Mouse (Mus musculus): ENCODE measurements at regions not wholly inside any gene's neighbourhood (a gene's known extent, or its start where the extent isn't known, plus 50 kb on each side); places are given as distances from the start of the nearest gene placed in this dataset.
"Not testable (repeated sequence)": the region's sequence is repeated elsewhere in the genome, so short reads cannot be mapped to it uniquely, and the experiment has no call there.

DNA sequence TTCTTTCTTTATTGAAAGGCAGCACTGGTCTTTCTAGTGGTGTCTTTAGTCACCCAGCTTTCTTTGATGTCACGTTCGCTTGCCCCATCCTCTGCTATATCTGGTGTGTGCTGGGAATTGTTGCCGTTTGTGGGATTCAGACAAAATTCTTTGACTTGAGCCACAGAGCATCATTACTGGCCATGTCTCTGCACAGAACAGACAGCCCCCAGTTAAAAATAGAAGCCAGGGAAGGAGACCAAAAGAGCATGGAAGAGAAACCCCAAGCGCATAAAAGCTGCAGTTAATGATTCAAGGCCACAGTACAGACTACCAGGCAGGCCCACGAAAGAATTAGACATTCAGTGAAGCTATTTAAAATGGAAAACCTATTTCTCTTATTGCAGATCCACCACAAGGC is 133.7 kb upstream of the Mad2l1 start:
- Histone ChIP-seq H3K9ac (replicated peaks; ENCODE audit: low read length) (no peak overlapping the region), H3K4me3 (ENCODE audit: low read length) (no peak overlapping the region), H3K27ac (ENCODE audit: low read length) (0 out of 2 replicates have a peak overlapping the region, but pooled peaks have one; percentile 34), H3K36me3 (ENCODE audit: insufficient read depth, low read length) (no peaks in the 10 kb centered on the region), H3K4me1 (ENCODE audit: insufficient read depth, low read length) (no peaks in the 10 kb centered on the region), H3K27me3 (ENCODE audit: insufficient read depth, low read length) (no peaks in the 10 kb centered on the region), H3K4me2 (replicated peaks; ENCODE audit: low read depth, low read length) (no peak overlapping the region; the same call in 1 of the 2 replicates), H3K9me3 (ENCODE audit: low read length) (no peaks in the 10 kb centered on the region)
- no peak for ATAC-seq (ENCODE audit: low FRiP score, low TSS enrichment)
- 40% methylated on average over 5 of the region's 5 CpGs for WGBS

DNA sequence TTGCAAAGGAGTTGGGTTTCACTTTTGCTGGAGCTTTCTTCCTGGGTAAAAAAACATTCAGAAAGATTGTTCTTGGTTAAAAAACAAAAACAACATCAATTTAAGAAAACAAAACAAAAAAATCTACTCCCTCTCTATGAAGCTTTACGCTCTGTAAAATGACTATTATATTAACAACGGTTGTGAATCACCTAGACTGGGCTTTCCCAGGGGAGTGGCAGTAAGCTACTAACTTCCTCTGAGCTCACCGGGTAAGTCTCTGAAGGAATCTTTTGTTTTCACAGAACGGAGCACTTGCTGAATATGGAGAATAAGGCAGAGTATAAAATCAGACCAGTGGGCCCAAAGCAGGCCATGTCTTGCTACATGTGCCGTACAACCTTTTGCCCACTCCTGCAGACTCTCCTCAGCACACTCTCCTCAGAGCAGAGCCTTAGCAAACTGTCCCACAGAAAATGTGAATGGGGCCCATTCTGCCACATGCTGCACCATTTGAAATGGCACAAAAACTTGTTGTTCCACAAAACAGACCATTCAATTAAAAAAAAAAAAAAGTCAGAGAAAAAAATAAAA is 133.2 kb upstream of the Mad2l1 start:
- H3K9me3 ChIP-seq (ENCODE audit: low read length): no peaks in the 10 kb centered on the region
- WGBS: 33% methylated on average over 5 of the region's 5 CpGs
- H3K36me3 ChIP-seq (ENCODE audit: insufficient read depth, low read length): no peaks in the 10 kb centered on the region
- no peaks in the 10 kb centered on the region for H3K4me1 ChIP-seq (ENCODE audit: insufficient read depth, low read length)
- H3K4me2 ChIP-seq (replicated peaks; ENCODE audit: low read depth, low read length): no peak overlapping the region; the same call in 1 of the 2 replicates
- no peak overlapping the region for H3K4me3 ChIP-seq (ENCODE audit: low read length)
- no peak overlapping the region for H3K27ac ChIP-seq (ENCODE audit: low read length)
- no peak overlapping the region for H3K9ac ChIP-seq (replicated peaks; ENCODE audit: low read length)
- ATAC-seq (ENCODE audit: low FRiP score, low TSS enrichment): no peak
- no peaks in the 10 kb centered on the region for H3K27me3 ChIP-seq (ENCODE audit: insufficient read depth, low read length)

DNA sequence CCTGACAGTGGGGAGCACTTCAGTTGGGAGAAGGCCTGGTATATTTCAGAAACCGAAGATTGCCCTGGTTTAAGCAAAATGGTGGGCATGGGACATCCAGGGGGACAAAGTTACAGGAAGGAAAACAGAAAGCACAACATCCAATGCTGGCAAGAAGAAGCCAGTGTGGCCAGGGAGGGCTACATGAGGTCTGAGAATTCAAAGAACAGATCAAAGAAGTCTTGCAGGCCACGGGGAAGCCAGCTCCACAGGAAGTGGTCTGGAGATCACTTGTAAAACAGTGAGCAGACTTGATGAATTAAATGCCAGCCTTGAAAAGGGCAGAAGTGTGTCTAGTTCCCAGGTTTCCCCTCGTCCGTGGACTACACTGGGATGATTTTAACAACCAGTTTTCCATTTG is 120.4 kb upstream of the Mad2l1 start:
- Histone ChIP-seq H3K9me3 (ENCODE audit: low read length) (no peaks in the 10 kb centered on the region), H3K36me3 (ENCODE audit: insufficient read depth, low read length) (no peaks in the 10 kb centered on the region), H3K9ac (replicated peaks; ENCODE audit: low read length) (no peak overlapping the region), H3K4me1 (ENCODE audit: insufficient read depth, low read length) (no peaks in the 10 kb centered on the region), H3K27ac (ENCODE audit: low read length) (no peak overlapping the region), H3K4me3 (ENCODE audit: low read length) (no peak overlapping the region), H3K4me2 (replicated peaks; ENCODE audit: low read depth, low read length) (no peak overlapping the region), H3K27me3 (ENCODE audit: insufficient read depth, low read length) (no peaks in the 10 kb centered on the region)
- ATAC-seq (ENCODE audit: low FRiP score, low TSS enrichment): no peak
- WGBS: 43% methylated on average over 4 of the region's 4 CpGs

DNA sequence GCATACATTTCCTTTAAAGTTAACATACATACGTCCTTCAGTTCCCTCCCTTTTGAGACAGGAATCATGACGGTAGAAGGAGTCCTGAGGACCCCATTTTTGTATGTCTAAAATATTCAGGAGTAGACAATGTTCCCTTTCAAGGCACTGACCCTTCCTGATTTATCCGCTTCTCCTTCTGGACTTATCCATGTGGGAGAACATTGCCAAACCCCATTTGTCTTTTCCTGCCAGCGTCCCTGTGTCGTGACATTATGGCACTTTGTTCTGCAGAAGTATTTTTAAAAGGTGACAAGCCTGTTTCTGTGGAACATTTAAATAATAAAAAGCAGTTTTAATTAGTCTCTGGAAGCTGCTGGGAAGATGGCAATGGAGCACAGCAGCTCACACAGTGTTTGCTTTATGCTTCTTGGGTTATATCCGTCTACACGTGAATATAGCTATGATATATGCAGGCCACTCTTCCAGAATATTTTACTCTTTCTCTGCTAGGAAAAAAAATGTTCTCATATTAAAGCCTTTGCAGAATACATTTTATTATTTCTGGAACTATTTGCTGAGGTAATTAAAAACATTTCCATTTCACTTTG is 115.6 kb upstream of the Mad2l1 start:
- Histone ChIP-seq H3K4me2 (replicated peaks; ENCODE audit: low read depth, low read length) (no peak overlapping the region), H3K9me3 (ENCODE audit: low read length) (no peaks in the 10 kb centered on the region), H3K36me3 (ENCODE audit: insufficient read depth, low read length) (no peaks in the 10 kb centered on the region), H3K9ac (replicated peaks; ENCODE audit: low read length) (no peak overlapping the region), H3K4me3 (ENCODE audit: low read length) (no peak overlapping the region), H3K27me3 (ENCODE audit: insufficient read depth, low read length) (no peaks in the 10 kb centered on the region), H3K27ac (ENCODE audit: low read length) (no peak overlapping the region), H3K4me1 (ENCODE audit: insufficient read depth, low read length) (no peaks in the 10 kb centered on the region)
- 44% methylated on average over 7 of the region's 7 CpGs for WGBS
- ATAC-seq (ENCODE audit: low FRiP score, low TSS enrichment): no peak

DNA sequence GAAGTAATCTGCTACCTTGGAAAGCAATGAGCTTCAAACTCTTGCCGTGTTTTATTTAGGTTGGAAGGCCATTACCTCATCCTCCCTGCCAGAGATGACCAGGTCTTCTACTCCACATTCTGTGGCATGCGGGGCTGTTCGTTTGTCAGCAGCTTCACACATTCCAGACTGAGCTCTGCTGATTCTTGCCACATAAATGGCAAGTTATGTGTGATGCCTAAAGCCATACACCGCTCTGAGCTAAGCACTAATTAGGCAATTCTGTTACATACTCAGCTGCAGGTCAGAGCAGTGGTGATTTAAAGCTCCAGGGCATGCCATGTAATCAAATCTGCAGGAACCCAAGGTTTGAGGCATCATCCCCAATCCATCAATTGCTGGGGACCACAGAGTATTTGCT is 106.8 kb upstream of the Mad2l1 start:
- Histone ChIP-seq H3K27ac (ENCODE audit: low read length) (no peak overlapping the region), H3K27me3 (ENCODE audit: insufficient read depth, low read length) (no peaks in the 10 kb centered on the region), H3K9me3 (ENCODE audit: low read length) (peaks cover 9% of the 10 kb centered on the region; the same call in 1 of the 2 replicates), H3K4me3 (ENCODE audit: low read length) (no peak overlapping the region), H3K36me3 (ENCODE audit: insufficient read depth, low read length) (no peaks in the 10 kb centered on the region), H3K4me2 (replicated peaks; ENCODE audit: low read depth, low read length) (no peak overlapping the region), H3K9ac (replicated peaks; ENCODE audit: low read length) (no peak overlapping the region), H3K4me1 (ENCODE audit: insufficient read depth, low read length) (no peaks in the 10 kb centered on the region)
- 34% methylated on average over 4 of the region's 4 CpGs for WGBS
- no peak for ATAC-seq (ENCODE audit: low FRiP score, low TSS enrichment)

DNA sequence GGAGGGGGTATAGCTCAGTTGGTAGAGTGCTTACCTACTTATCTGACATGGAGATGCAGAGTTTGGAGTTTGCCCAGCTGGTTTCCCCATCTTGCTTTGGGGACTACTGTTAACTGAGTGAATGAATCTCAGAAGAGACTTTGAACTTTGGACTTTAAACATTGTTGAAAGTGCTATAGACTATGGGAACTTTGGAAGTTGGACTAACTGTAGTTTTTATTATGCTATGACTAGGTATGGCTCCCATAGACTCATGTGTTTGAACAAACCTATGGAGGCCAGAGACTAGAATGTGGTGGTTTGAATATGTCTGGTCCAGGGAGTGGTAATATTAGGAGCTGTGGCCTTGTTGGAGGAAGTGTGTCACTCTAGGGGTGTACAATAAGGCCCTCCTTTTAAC is 84.8 kb upstream of the Mad2l1 start:
- H3K27ac ChIP-seq (ENCODE audit: low read length); ATAC-seq (ENCODE audit: low FRiP score, low TSS enrichment); H3K4me1 ChIP-seq (ENCODE audit: insufficient read depth, low read length); H3K27me3 ChIP-seq (ENCODE audit: insufficient read depth, low read length); H3K9ac ChIP-seq (replicated peaks; ENCODE audit: low read length); H3K9me3 ChIP-seq (ENCODE audit: low read length); H3K4me3 ChIP-seq (ENCODE audit: low read length); H3K4me2 ChIP-seq (replicated peaks; ENCODE audit: low read depth, low read length); H3K36me3 ChIP-seq (ENCODE audit: insufficient read depth, low read length): not testable (repeated sequence)

DNA sequence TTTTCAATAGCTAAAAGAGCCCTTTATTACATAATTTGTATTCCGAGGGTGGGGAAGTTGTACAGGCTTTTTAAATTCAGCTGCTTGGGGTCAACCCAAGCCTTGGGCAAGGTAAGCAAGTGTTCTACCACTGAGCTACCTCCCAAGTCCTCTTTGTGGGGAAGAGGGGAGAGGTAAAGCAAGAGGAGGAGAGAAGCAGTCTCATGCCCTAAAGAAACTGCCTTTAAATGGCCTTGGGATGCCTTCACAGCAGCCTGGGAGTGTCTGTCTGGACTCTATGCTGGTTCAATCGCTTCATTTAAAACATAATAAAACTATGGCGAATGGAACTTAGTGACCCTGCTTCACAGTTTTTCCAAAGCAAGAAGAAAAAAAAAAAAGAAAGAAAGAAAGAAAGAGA is 77.0 kb upstream of the Mad2l1 start:
- Histone ChIP-seq H3K9me3 (ENCODE audit: low read length) (no peaks in the 10 kb centered on the region), H3K4me1 (ENCODE audit: insufficient read depth, low read length) (no peaks in the 10 kb centered on the region), H3K9ac (replicated peaks; ENCODE audit: low read length) (no peak overlapping the region), H3K4me2 (replicated peaks; ENCODE audit: low read depth, low read length) (no peak overlapping the region), H3K27me3 (ENCODE audit: insufficient read depth, low read length) (no peaks in the 10 kb centered on the region), H3K36me3 (ENCODE audit: insufficient read depth, low read length) (no peaks in the 10 kb centered on the region), H3K27ac (ENCODE audit: low read length) (no peak overlapping the region), H3K4me3 (ENCODE audit: low read length) (no peak overlapping the region)
- WGBS: 81% methylated on average over 3 of the region's 3 CpGs
- no peak for ATAC-seq (ENCODE audit: low FRiP score, low TSS enrichment)

DNA sequence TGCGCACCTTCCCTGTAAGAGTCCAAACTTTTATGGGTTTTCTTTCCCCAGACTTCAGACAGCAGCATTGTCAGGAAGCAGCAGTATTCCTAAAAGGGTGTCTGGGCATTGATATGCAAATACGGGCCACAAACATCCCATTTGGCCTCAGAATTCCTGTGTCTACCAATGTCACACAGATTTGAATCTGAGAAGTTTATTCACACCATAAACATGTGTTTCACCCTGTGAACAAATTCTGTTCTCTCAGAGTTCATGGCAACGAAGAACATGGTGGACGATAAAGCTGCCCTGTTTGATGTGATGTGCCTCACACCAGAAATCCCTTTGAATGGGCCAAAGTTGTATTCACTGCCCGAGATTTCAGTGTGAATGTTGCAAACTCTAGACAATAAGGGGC is 70.7 kb upstream of the Mad2l1 start:
- Histone ChIP-seq H3K9ac (replicated peaks; ENCODE audit: low read length) (no peak overlapping the region), H3K9me3 (ENCODE audit: low read length) (no peaks in the 10 kb centered on the region), H3K36me3 (ENCODE audit: insufficient read depth, low read length) (no peaks in the 10 kb centered on the region), H3K4me1 (ENCODE audit: insufficient read depth, low read length) (no peaks in the 10 kb centered on the region), H3K4me3 (ENCODE audit: low read length) (no peak overlapping the region), H3K27me3 (ENCODE audit: insufficient read depth, low read length) (no peaks in the 10 kb centered on the region), H3K4me2 (replicated peaks; ENCODE audit: low read depth, low read length) (no peak overlapping the region), H3K27ac (ENCODE audit: low read length) (no peak overlapping the region)
- 79% methylated on average over 4 of the region's 5 CpGs for WGBS
- no peak for ATAC-seq (ENCODE audit: low FRiP score, low TSS enrichment)

DNA sequence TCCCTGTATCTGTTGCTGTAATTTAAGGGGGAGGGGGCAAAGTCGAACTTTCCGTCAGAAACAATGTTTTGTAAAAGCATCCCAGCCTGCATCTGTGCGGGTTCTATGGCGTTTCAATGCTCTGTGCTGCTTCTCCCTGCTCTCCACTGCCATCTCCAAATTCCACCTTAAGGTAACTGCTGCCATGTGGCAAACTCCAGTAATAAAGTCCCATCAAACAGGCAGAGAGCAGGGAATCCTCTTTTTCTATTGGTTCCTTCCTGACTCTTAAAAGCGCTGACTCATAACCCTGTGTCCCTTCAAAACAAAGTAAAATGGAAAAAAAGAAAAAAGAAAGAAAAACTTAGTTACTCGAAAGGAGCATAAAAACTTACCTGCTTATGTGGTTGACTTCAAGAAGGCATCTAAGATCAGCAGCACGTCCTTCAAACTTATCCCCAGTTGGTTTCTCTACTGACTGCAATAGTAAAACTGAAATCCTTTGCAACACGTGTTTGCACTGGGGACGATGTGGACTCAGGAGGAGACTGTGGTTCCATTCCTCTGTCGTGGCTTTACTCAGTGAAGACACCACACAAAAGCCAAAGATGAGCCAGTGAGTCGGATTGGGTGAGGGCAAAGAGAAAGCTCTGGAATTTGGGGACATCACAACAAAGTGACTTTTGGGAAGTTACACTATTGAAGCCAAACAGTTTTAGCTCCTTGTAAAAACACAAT is 69.9 kb upstream of the Mad2l1 start:
- no peaks in the 10 kb centered on the region for H3K4me1 ChIP-seq (ENCODE audit: insufficient read depth, low read length)
- no peaks in the 10 kb centered on the region for H3K27me3 ChIP-seq (ENCODE audit: insufficient read depth, low read length)
- ATAC-seq (ENCODE audit: low FRiP score, low TSS enrichment): no peak
- 73% methylated on average over 11 of the region's 11 CpGs for WGBS
- H3K4me2 ChIP-seq (replicated peaks; ENCODE audit: low read depth, low read length): no peak overlapping the region
- H3K27ac ChIP-seq (ENCODE audit: low read length): no peak overlapping the region
- no peaks in the 10 kb centered on the region for H3K36me3 ChIP-seq (ENCODE audit: insufficient read depth, low read length)
- H3K9me3 ChIP-seq (ENCODE audit: low read length): no peaks in the 10 kb centered on the region
- no peak overlapping the region for H3K9ac ChIP-seq (replicated peaks; ENCODE audit: low read length)
- H3K4me3 ChIP-seq (ENCODE audit: low read length): no peak overlapping the region

DNA sequence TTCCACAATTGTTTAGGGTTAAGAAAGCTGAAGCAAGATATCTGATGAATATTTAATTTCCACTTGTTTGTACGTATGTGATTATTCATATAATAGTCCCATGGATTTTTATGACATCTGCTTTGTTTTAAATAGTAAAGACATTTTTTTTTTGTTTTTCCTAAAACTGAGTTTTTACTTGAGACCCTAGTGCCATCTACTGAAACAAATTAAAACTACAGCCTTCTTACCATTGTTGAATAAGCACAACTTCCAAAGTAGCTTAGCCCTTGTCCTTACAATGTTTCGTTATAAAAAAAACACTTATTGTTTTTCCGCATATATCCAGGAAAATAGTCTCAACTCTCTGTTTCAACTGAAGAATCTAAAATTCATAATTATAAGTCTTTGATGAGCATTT is 68.4 kb upstream of the Mad2l1 start:
- Histone ChIP-seq H3K9ac (replicated peaks; ENCODE audit: low read length) (no peak overlapping the region), H3K4me1 (ENCODE audit: insufficient read depth, low read length) (no peaks in the 10 kb centered on the region), H3K4me3 (ENCODE audit: low read length) (no peak overlapping the region), H3K9me3 (ENCODE audit: low read length) (no peaks in the 10 kb centered on the region), H3K27ac (ENCODE audit: low read length) (no peak overlapping the region), H3K36me3 (ENCODE audit: insufficient read depth, low read length) (no peaks in the 10 kb centered on the region), H3K4me2 (replicated peaks; ENCODE audit: low read depth, low read length) (no peak overlapping the region), H3K27me3 (ENCODE audit: insufficient read depth, low read length) (no peaks in the 10 kb centered on the region)
- ATAC-seq (ENCODE audit: low FRiP score, low TSS enrichment): no peak
- WGBS: 38% methylated on average over 3 of the region's 3 CpGs
